Mouse (Mus musculus) kidney, postnatal 0 days (tissue): ENCODE measurements at regions not wholly inside any gene's neighbourhood (a gene's known extent, or its start where the extent isn't known, plus 50 kb on each side); places are given as distances from the start of the nearest gene placed in this dataset.

Experiments
- ATAC-seq: fragments of 200-750 bp; cut with Nextera tagmentation; replicated peaks from 2 replicates; pipeline ENCODE4 v1.8.0; 2017; ENCODE audit warnings: low read depth, moderate number of reproducible peaks, moderate TSS enrichment, moderate library complexity; ENCODE audit not compliant: low FRiP score
- DNase-seq: peaks from one replicate; pipeline ENCODE4 v3.0.0-alpha.2; 2016; ENCODE audit warnings: low spot score
- H3K27ac ChIP-seq: fragments of 300-500 bp; sonication (generic); 2 replicates; pipeline ENCODE4 v1.5.1; 2014; ENCODE audit warnings: mild to moderate bottlenecking
- H3K27me3 ChIP-seq: fragments of 300-500 bp; sonication (generic); 2 replicates; pipeline ENCODE4 v1.6.1; 2014; ENCODE audit warnings: low read length, mixed read lengths; ENCODE audit not compliant: insufficient read depth
- H3K36me3 ChIP-seq: fragments of 300-500 bp; sonication (generic); 2 replicates; pipeline ENCODE4 v1.6.1; 2014; ENCODE audit warnings: low read length, mixed read lengths; ENCODE audit not compliant: insufficient read depth
- H3K4me1 ChIP-seq: fragments of 300-500 bp; sonication (generic); replicated peaks from 2 replicates; pipeline ENCODE4 v1.6.1; 2014; ENCODE audit warnings: antibody characterized with exemption, low read length, mixed read lengths; ENCODE audit not compliant: insufficient read depth
- H3K4me2 ChIP-seq: fragments of 300-500 bp; sonication (generic); 2 replicates; pipeline ENCODE4 v1.6.1; 2014; ENCODE audit warnings: mild to moderate bottlenecking, low read length, moderate library complexity, mixed read lengths
- H3K4me3 ChIP-seq: fragments of 300-500 bp; sonication (generic); replicated peaks from 2 replicates; pipeline ENCODE4 v1.5.1; 2014; ENCODE audit warnings: low read depth, low read length
- H3K9ac ChIP-seq: fragments of 300-500 bp; sonication (generic); 2 replicates; pipeline ENCODE4 v1.6.1; 2014; ENCODE audit warnings: low read depth, low read length
- H3K9me3 ChIP-seq: fragments of 300-500 bp; sonication (generic); replicated peaks from 2 replicates; pipeline ENCODE4 v1.6.1; 2016; ENCODE audit warnings: low read length, inconsistent platforms, mixed read lengths
- CTCF ChIP-seq: IDR thresholded peaks from 2 replicates; pipeline ENCODE4 v1.5.1; 2016; ENCODE audit warnings: antibody characterized with exemption, low read depth, mild to moderate bottlenecking, moderate library complexity
- WGBS: fragments of 180-500 bp; shearing (Covaris S2); extraction: QIAGEN DNeasy Blood & Tissue Kit; methylation state at CpG from one replicate; pipeline ENCODE4 v1.1.7; 2014; 5-methylcytosine and 5-hydroxymethylcytosine counted together

- WGBS = 60% methylated on average over 2 of the region's 2 CpGs
- no peak for TF ChIP-seq CTCF
- DNase-seq = peak; percentile 27
- H3K4me2 ChIP-seq = no peak overlapping the region
- H3K4me1 ChIP-seq = no peaks in the 10 kb centered on the region
- no peak overlapping the region for H3K27ac ChIP-seq
- no peaks in the 10 kb centered on the region for H3K9me3 ChIP-seq
- no peaks in the 10 kb centered on the region for H3K36me3 ChIP-seq
- H3K9ac ChIP-seq = no peak overlapping the region
- ATAC-seq = no peak
- no peak overlapping the region for H3K4me3 ChIP-seq
- no peaks in the 10 kb centered on the region for H3K27me3 ChIP-seq
Observed at GRCm38 (mm10) chr12:15985649-15986048, 168.9 kb upstream of the Trib2 start.

GRCm38 (mm10) chr12:15983591-15984300, 167.0 kb upstream of the Trib2 start:
- H3K4me1 ChIP-seq = no peaks in the 10 kb centered on the region
- DNase-seq = no peak
- TF ChIP-seq CTCF = no peak
- no peak overlapping the region for H3K27ac ChIP-seq
- no peak overlapping the region for H3K9ac ChIP-seq
- no peak overlapping the region for H3K4me2 ChIP-seq
- WGBS = 68% methylated on average over 11 of the region's 11 CpGs
- no peak overlapping the region for H3K4me3 ChIP-seq
- no peaks in the 10 kb centered on the region for H3K9me3 ChIP-seq
- no peaks in the 10 kb centered on the region for H3K27me3 ChIP-seq
- no peak for ATAC-seq
- no peaks in the 10 kb centered on the region for H3K36me3 ChIP-seq

GRCm38 (mm10) chr12:15981741-15982140, 165.0 kb upstream of the Trib2 start:
- no peak for TF ChIP-seq CTCF
- Histone ChIP-seq H3K4me1 (no peaks in the 10 kb centered on the region), H3K9me3 (no peaks in the 10 kb centered on the region), H3K9ac (no peak overlapping the region), H3K27ac (no peak overlapping the region), H3K36me3 (no peaks in the 10 kb centered on the region), H3K4me3 (no peak overlapping the region), H3K4me2 (no peak overlapping the region), H3K27me3 (no peaks in the 10 kb centered on the region)
- WGBS = 32% methylated on average over 1 of the region's 1 CpGs
- no peak for ATAC-seq
- DNase-seq = no peak

GRCm38 (mm10) chr12:15979233-15979632, 162.5 kb upstream of the Trib2 start:
- Histone ChIP-seq H3K9me3 (no peaks in the 10 kb centered on the region), H3K27ac (no peak overlapping the region), H3K4me3 (no peak overlapping the region), H3K4me1 (no peaks in the 10 kb centered on the region), H3K27me3 (no peaks in the 10 kb centered on the region), H3K9ac (no peak overlapping the region), H3K36me3 (no peaks in the 10 kb centered on the region), H3K4me2 (no peak overlapping the region)
- ATAC-seq (no peak), DNase-seq (no peak)
- no peak for TF ChIP-seq CTCF
- 89% methylated on average over 7 of the region's 7 CpGs for WGBS

- H3K36me3 ChIP-seq = no peaks in the 10 kb centered on the region
- no peak overlapping the region for H3K4me2 ChIP-seq
- no peak overlapping the region for H3K27ac ChIP-seq
- 89% methylated on average over 3 of the region's 3 CpGs for WGBS
- DNase-seq (no peak), ATAC-seq (no peak)
- no peaks in the 10 kb centered on the region for H3K9me3 ChIP-seq
- TF ChIP-seq CTCF = no peak
- no peaks in the 10 kb centered on the region for H3K27me3 ChIP-seq
- no peak overlapping the region for H3K9ac ChIP-seq
- H3K4me1 ChIP-seq = no peaks in the 10 kb centered on the region
- no peak overlapping the region for H3K4me3 ChIP-seq
Observed at GRCm38 (mm10) chr12:15971786-15972185, 155.1 kb upstream of the Trib2 start.

GRCm38 (mm10) chr12:15970262-15970661, 153.5 kb upstream of the Trib2 start:
- no peak for DNase-seq
- 56% methylated on average over 2 of the region's 2 CpGs for WGBS

More at GRCm38 (mm10) chr12:15970262-15970661, 153.5 kb upstream of the Trib2 start:
- Histone ChIP-seq H3K4me1 (no peaks in the 10 kb centered on the region), H3K27ac (no peak overlapping the region), H3K9me3 (no peaks in the 10 kb centered on the region), H3K36me3 (no peaks in the 10 kb centered on the region), H3K4me2 (no peak overlapping the region), H3K9ac (no peak overlapping the region), H3K27me3 (no peaks in the 10 kb centered on the region), H3K4me3 (no peak overlapping the region)
- ATAC-seq = no peak
- no peak for TF ChIP-seq CTCF
